Mouse (Mus musculus) lung, adult 2 months (tissue): ENCODE data around the gene Itih1. TPM values are rescaled to one million over a fixed set of nuclear protein-coding genes. Genes with fewer than 3 reads are reported as not detected.
A peak's percentile ranks its signal among the peaks of the same experiment; 100 is the strongest.

Source experiments
- DNase-seq: peaks from one replicate; pipeline ENCODE4 v3.0.0; 2022
- H3K4me1 ChIP-seq: fragments of 200-500 bp; 2 replicates; pipeline ENCODE4 v1.6.1; 2011; ENCODE audit warnings: low read length; ENCODE audit not compliant: control insufficient read depth, insufficient read depth
- H3K4me3 ChIP-seq: fragments of 200-500 bp; replicated peaks from 2 replicates; pipeline ENCODE3; 2011; ENCODE audit warnings: low read depth, mild to moderate bottlenecking, control low read depth, low read length; ENCODE audit errors: extremely low read depth
- CTCF ChIP-seq: fragments of 200-500 bp; IDR thresholded peaks from 2 replicates; pipeline ENCODE4 v1.5.1; 2011; ENCODE audit warnings: mild to moderate bottlenecking, low read length, control low read depth; ENCODE audit not compliant: insufficient read depth
- POLR2A ChIP-seq: fragments of 200-500 bp; IDR thresholded peaks from 2 replicates; pipeline ENCODE4 v1.6.1; 2011; ENCODE audit warnings: low read depth, mild to moderate bottlenecking, control low read depth, low read length, borderline replicate concordance; ENCODE audit errors: extremely low read depth
- WGBS: fragments of 180-500 bp; shearing (Covaris S2); methylation state at CpG from one replicate; pipeline ENCODE4 v1.1.7; 2018; 5-methylcytosine and 5-hydroxymethylcytosine counted together
- polyA plus RNA-seq: library from polyadenylated mRNA; depleted of rRNA; stranded (reverse); fragments of >200 nt; gene quantifications from 2 replicates; pipeline ENCODE4 v1.2.3, GENCODE M21; 2012; rRNA removed

The Itih1 gene
- 1.1 and 1.4 TPM in 2 replicates for polyA plus RNA-seq

DNA sequence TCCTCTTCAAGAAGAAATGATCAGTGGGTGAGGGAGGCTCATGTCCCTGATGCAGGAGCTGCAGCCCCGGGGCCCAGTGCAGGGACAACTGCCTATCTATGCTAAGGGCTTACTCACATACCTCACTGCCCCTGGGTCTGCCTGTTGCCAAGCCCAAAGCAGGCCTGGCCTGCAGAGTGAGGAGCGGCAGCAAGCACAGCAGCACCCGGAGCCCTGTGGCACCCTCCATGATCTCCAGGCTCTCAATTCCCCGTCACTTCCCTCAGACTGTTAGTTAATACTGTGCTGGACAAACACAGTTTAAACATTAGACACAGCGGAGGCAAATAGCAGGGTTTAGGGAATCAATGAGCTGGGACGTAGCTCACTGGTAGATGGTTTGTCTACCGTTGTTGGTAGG lies at the start of gene Itih1:
TSS of gene Itih1 (minus strand) at position 252 of the 400 bp plus-strand sequence.
- H3K4me3 ChIP-seq = no peak within 1 kb of the TSS
- peaks cover 8% of the 10 kb centered on the region; the same call in 1 of the 2 replicates for H3K4me1 ChIP-seq
- 78% methylated on average over 7 of the region's 7 CpGs for WGBS

DNA sequence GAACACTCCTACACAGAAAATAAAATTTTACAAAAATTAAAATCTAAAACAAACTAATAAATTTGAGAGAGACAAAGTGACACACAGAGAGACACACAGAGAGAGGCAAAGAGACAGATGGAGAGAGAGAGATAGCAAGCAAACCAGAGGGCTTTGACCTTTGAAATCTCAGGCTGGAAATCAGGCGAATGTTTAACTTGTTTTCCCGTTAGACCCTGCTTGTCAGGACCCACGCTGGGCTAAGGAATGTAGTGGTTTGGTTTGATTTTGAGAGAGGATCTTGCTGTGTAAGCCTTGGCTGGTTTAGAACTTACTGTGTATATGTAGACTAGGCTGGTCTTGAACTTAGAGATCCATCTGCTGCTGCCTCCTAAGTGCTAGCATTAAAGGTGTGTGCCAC lies 33.1 kb upstream of the Itih1 start:
- 70% methylated on average over 3 of the region's 3 CpGs for WGBS
- Histone ChIP-seq H3K4me1 (no peaks in the 10 kb centered on the region), H3K4me3 (no peak overlapping the region)
- no peak for DNase-seq
- TF ChIP-seq POLR2A = no peak
- no peak for TF ChIP-seq CTCF

More for the DNA sequence above, at the start of gene Itih1:
- DNase-seq = no peak
- TF ChIP-seq POLR2A (no peak), CTCF (no peak)

DNA sequence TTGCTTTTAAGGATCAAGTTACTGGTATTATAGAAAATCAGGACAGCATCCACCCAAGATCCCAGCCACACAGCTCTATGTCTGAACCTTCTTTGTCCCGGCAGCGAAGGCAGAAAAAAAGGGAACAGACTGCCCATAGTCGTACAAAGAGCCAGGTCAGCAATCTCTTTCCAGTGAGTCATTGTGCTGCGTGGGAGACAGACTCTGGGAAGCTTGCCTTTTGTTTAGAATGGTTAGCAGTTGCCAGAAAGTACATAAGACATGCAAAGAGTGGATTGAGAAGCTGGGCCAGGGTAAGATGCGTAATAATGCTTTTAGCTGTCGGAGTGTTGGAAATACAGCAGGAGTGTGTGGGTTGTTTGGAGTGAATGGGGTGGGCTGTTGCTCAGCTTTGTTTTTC lies 31.1 kb upstream of the Itih1 start:
- 65% methylated on average over 6 of the region's 6 CpGs for WGBS

DNA sequence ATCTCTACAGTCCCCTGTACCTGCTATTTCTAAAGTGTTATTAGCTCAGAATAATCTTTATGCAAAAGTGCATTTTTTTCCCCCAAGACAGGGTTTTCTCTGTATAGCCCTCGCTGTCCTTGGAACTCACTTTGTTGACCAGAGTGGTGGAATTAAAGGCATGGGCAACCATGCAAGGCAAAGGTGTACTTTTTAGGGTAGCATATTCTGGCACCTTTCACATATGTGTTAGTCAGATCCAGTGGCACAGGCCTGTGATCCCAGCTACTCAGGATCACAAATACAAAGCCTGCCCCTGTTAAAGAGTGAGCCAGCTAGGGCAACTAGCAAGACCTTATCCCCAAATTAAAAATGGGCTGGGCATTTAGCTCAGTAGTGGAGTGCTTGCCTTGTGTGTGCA lies 17.3 kb upstream of the Itih1 start:
- no peak for DNase-seq
- no peak for TF ChIP-seq POLR2A
- no peak for TF ChIP-seq CTCF
- Histone ChIP-seq H3K4me3 (no peak overlapping the region), H3K4me1 (no peaks in the 10 kb centered on the region)
- 97% methylated on average over 1 of the region's 1 CpGs for WGBS

More for the DNA sequence above, 31.1 kb upstream of the Itih1 start:
- no peak for TF ChIP-seq POLR2A
- TF ChIP-seq CTCF = no peak
- Histone ChIP-seq H3K4me1 (no peaks in the 10 kb centered on the region), H3K4me3 (no peak overlapping the region)
- no peak for DNase-seq

DNA sequence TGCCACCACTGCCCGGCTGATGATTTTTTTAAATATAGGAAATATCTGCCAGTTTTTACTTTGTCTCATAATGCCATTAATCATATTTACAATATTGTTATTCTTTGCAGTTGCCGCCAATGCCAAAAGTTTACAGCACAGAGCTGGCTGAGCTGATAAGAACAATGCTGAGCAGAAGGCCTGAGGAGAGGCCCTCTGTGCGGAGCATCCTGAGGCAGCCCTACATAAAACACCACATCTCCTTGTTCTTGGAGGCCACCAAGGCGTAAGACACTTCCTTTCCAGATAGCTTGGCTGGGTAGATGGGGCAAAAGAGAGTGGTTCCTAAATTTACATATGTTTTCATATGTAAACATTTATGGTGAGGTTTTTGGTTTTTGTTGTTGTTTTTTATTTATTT lies 15.9 kb upstream of the Itih1 start:
- DNase-seq = no peak
- TF ChIP-seq POLR2A (no peak), CTCF (no peak)
- Histone ChIP-seq H3K4me3 (no peak overlapping the region), H3K4me1 (no peaks in the 10 kb centered on the region)
- WGBS = 68% methylated on average over 4 of the region's 4 CpGs

DNA sequence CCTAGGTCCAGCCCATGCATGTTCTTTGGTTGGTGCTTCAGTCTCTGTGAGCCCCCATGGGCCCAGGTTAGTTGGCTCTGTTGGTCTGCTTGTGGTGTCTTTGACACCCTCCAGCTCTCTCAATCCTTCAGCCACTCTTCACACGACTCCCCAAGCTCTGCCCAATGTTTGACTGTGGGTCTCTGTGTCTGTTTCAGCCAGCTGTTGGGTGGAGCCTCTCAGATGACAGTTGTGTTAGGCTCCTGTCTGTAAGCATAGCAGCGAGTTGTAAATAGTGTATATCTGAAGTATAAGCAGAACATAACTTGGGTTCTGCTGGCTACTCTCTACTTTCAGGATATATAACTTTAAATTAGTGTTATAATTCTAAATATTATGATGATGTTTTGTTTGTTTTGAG lies 15.4 kb upstream of the Itih1 start:
- TF ChIP-seq CTCF = no peak
- no peak for TF ChIP-seq POLR2A
- DNase-seq = no peak
- Histone ChIP-seq H3K4me3 (no peak overlapping the region), H3K4me1 (no peaks in the 10 kb centered on the region)
- 75% methylated on average over 2 of the region's 2 CpGs for WGBS

DNA sequence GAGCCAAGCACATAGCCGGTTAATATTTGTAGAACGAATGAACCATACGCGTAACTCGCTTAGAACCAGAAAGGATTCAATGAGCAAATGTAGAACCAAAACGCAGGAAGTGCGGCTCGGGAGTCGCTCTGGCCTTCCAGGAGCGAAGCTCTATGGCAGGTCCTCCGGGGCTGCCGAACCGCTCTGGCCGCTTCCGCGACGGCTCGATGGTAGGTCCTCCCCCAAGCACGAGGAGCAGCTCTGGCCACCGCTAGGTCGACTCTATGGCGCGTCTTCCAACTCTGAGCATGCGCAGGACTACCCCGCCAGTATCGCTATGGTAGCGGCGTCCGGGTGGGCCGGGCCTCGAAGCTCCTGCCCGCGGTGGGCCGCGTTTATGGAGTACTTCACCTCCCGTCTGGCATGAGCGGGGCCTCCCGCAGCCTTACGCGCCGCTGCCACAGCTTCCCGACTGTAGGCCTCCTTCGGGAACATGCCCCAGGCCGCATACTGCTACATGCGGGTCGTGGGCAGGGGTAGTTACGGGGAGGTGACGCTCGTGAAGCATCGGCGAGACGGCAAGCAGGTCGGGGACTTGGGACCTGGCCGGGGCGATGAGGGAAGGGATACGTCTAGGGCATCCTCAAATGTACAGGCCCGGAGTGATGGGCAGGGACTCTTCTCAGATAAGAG lies 8.2 kb upstream of the Itih1 start, which contains the start of gene Nek4:
TSS of gene Nek4 (plus strand) at position 224 of the 672 bp plus-strand sequence.
- peak; percentile 91 for DNase-seq
- under 1% methylated on average over 57 of the region's 57 CpGs for WGBS
- H3K4me1 ChIP-seq = peaks cover 3% of the 10 kb centered on the region
- TF ChIP-seq CTCF = no peak
- TF ChIP-seq POLR2A = peak; percentile 59; the same call in 1 of the 2 replicates
- peak within 1 kb of the TSS; percentile 93 for H3K4me3 ChIP-seq

DNA sequence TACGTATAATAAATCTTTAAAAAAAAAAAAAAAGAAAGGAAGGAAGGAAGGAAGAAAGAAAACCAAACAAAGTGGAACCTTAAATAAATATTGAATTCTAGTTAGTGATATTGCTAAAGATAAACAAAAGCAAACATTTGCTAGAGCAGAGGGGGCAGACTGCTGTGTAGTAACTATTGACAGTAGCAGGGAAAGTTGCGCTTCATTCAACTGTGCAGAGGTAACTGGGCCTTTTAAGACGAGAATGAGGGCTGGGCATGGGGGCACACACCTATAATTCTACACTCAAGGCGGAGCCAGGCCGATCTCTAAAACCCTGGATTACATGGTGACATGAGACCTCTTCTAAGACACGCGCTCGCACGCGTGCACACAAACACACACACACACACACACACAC lies 6.9 kb upstream of the Itih1 start:
- peaks cover 3% of the 10 kb centered on the region for H3K4me1 ChIP-seq
- 88% methylated on average over 10 of the region's 10 CpGs for WGBS
- DNase-seq = no peak
- TF ChIP-seq POLR2A = no peak
- no peak for TF ChIP-seq CTCF
- H3K4me3 ChIP-seq = no peak overlapping the region

DNA sequence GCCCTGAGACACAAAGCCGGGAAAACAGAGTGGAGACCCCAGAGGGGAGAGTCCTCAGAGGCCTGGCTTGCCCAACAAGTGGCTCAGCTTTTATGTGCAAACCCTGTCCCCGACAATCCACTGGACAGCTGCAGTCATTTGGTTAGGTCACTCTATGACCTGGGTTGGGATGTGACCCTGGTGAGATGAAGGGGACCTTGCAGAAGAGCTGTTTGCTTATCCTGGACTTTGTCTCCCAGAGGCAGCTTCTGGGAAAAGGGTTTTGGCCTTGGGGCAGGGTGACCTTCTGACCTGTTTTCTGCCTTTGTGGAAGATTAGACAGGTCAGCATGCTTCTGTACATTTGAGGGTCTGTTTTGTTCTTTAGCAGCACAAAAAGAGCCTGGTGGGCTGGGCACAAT lies 1.7 kb upstream of the Itih1 start:
- WGBS = 67% methylated on average over 2 of the region's 2 CpGs
- H3K4me1 ChIP-seq = peaks cover 8% of the 10 kb centered on the region; the same call in 1 of the 2 replicates
- TF ChIP-seq CTCF (no peak), POLR2A (no peak)
- no peak overlapping the region for H3K4me3 ChIP-seq
- DNase-seq = no peak
